Comparison of ENCODE assay signal across 12 mouse cellular contexts in the genomic region with DNA sequence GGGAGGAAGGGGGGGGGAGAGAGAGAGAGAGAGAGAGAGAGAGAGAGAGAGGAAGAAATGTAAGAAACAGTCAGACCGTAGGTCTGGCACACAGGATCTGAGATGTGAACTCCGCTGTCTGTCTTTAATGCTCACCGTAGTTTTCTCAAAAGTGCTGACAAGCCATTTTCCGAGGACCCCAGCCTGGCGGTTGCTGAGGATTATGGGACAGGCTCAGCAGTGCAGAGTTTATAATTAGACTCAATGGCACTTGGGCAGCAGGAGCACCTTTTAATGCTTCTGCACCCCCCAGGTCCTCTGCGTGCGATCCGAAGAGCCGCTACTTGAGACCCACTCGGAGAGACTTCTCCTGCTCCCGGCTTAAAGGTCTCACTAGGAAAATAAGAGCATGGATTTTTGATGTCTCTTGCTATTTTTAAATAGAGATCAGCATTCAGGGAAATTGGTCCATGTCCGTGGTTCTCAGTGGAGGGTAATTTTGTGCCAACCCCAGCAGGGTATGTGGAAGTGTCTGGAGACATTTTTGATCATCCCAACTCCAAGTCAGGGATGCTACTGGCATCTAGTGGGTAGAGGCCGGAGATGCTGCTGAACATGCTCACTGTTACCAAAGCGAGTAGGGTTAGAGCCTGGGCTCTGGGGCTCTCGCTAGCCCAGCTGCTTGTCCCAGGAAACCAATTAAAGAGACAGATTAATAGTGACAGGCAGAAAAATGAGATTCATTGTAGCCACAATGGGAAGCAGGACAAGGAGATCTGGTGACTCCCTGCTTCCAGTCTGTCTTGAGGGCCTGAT.
A peak's percentile ranks its signal among the peaks of the same experiment; 100 is the strongest.
DNase-seq lines count a peak whose midpoint lies in the region; ATAC-seq and TF ChIP-seq lines count a peak whose summit lies in the region.
"Had no signal": no experiment of that assay in that cellular context is flagged by ENCODE, and none has a peak within 500 bp of the region (broad histone marks: within the 10 kb centered on the region; RNA-seq: fewer than 3 reads in every experiment).

No protein-coding gene starts in this region.

- WGBS in forebrain, embryonic 14.5 days, result 71% methylated on average over 15 of the region's 15 CpGs
- 82% methylated on average over 15 of the region's 15 CpGs for WGBS in forebrain, embryonic 10.5 days
- 74% methylated on average over 15 of the region's 15 CpGs for WGBS in hindbrain, embryonic 11.5 days
- WGBS in midbrain, postnatal 0 days, result 31% methylated on average over 15 of the region's 15 CpGs

- peaks cover 20% of the 10 kb centered on the region for H3K4me1 ChIP-seq in forebrain, embryonic 14.5 days (ENCODE audit: control insufficient read depth, insufficient read depth, low read length)
- peaks cover 23% of the 10 kb centered on the region for H3K4me1 ChIP-seq in forebrain, embryonic 10.5 days
- no peaks in the 10 kb centered on the region; the same call in 1 of the 2 replicates for H3K4me1 ChIP-seq in hindbrain, embryonic 11.5 days (replicated peaks; ENCODE audit: control insufficient read depth, insufficient read depth, low read length)
- H3K4me1 ChIP-seq in midbrain, postnatal 0 days (ENCODE audit: insufficient read depth, low read length), result peaks cover 12% of the 10 kb centered on the region; the same call in 1 of the 2 replicates

- H3K27ac ChIP-seq in forebrain, embryonic 14.5 days (ENCODE audit: low read depth, low read length), result no peak overlapping the region
- no peak overlapping the region for H3K27ac ChIP-seq in forebrain, embryonic 10.5 days
- H3K27ac ChIP-seq in hindbrain, embryonic 11.5 days (ENCODE audit: low read depth, low read length), result 0 out of 2 replicates have a peak overlapping the region, but pooled peaks have one; percentile 67
- no peak overlapping the region for H3K27ac ChIP-seq in midbrain, postnatal 0 days (ENCODE audit: low read depth, low read length)
- H3K27ac ChIP-seq: neural tube, embryonic 12.5 days had no signal

- H3K9ac ChIP-seq in forebrain, embryonic 14.5 days (ENCODE audit: low read length), result no peak overlapping the region
- no peak overlapping the region for H3K9ac ChIP-seq in hindbrain, embryonic 11.5 days (ENCODE audit: low read depth, low read length)
- no peak overlapping the region for H3K9ac ChIP-seq in midbrain, postnatal 0 days (replicated peaks; ENCODE audit: low read length, poor library complexity, severe bottlenecking)
- H3K9ac ChIP-seq: neural tube, embryonic 12.5 days had no signal

- no peaks in the 10 kb centered on the region for H3K9me3 ChIP-seq in forebrain, embryonic 14.5 days (replicated peaks; ENCODE audit: control insufficient read depth, low read length)
- no peaks in the 10 kb centered on the region for H3K9me3 ChIP-seq in forebrain, embryonic 10.5 days
- no peaks in the 10 kb centered on the region for H3K9me3 ChIP-seq in hindbrain, embryonic 11.5 days (ENCODE audit: control insufficient read depth, low read length)
- no peaks in the 10 kb centered on the region for H3K9me3 ChIP-seq in midbrain, postnatal 0 days (ENCODE audit: low read length)
- H3K9me3 ChIP-seq: neural tube, embryonic 12.5 days had no signal

- peak; percentile 42 for DNase-seq in forebrain, embryonic 14.5 days (ENCODE audit: low spot score)
- no peak for DNase-seq in forebrain, embryonic 10.5 days (ENCODE audit: extremely low spot score, low spot score)
- DNase-seq in layer of hippocampus, postnatal 14 days (ENCODE audit: low spot score in 2 of 2), result peak; percentile 57 to 73
- DNase-seq in layer of hippocampus, adult 8-10 months (ENCODE audit: low spot score in 2 of 2), result no peak
- peak; percentile 30 for DNase-seq in hindbrain, embryonic 11.5 days (ENCODE audit: low spot score)
- peak; percentile 75 for DNase-seq in midbrain, postnatal 0 days (ENCODE audit: low spot score)
- DNase-seq in spleen, adult 18-20 months, result no peak
- no peak for DNase-seq in embryo, embryonic 10.5 days (ENCODE audit: low spot score)
- DNase-seq: kidney, postnatal 25 days; liver; thymus, postnatal 36 days had no signal

- no peaks in the 10 kb centered on the region for H3K27me3 ChIP-seq in forebrain, embryonic 14.5 days (replicated peaks; ENCODE audit: control insufficient read depth, insufficient read depth, low read length)
- no peaks in the 10 kb centered on the region for H3K27me3 ChIP-seq in forebrain, embryonic 10.5 days (ENCODE audit: poor library complexity, severe bottlenecking)
- no peaks in the 10 kb centered on the region for H3K27me3 ChIP-seq in hindbrain, embryonic 11.5 days (ENCODE audit: control insufficient read depth, insufficient read depth, low read length)
- no peaks in the 10 kb centered on the region for H3K27me3 ChIP-seq in midbrain, postnatal 0 days (ENCODE audit: insufficient read depth, low read length)
- H3K27me3 ChIP-seq: neural tube, embryonic 12.5 days had no signal

- no peaks in the 10 kb centered on the region for H3K36me3 ChIP-seq in forebrain, embryonic 14.5 days (ENCODE audit: control insufficient read depth, insufficient read depth, low read length)
- H3K36me3 ChIP-seq in forebrain, embryonic 10.5 days (replicated peaks), result no peaks in the 10 kb centered on the region
- H3K36me3 ChIP-seq in hindbrain, embryonic 11.5 days (ENCODE audit: control insufficient read depth, insufficient read depth, low read length), result no peaks in the 10 kb centered on the region
- no peaks in the 10 kb centered on the region for H3K36me3 ChIP-seq in midbrain, postnatal 0 days (ENCODE audit: insufficient read depth, low read length)
- H3K36me3 ChIP-seq: neural tube, embryonic 12.5 days had no signal

- TF ChIP-seq CTCF in midbrain, postnatal 0 days (IDR thresholded peaks at IDR 0.05), result peak; percentile 78

- ATAC-seq in forebrain, embryonic 14.5 days, result no peak
- peak; percentile 63; the same call in 1 of the 2 replicates for ATAC-seq in hindbrain, embryonic 11.5 days (ENCODE audit: low FRiP score)
- no peak for ATAC-seq in midbrain, postnatal 0 days (ENCODE audit: low FRiP score)

- H3K4me3 ChIP-seq in forebrain, embryonic 14.5 days (ENCODE audit: low read depth, low read length), result no peak overlapping the region
- no peak overlapping the region for H3K4me3 ChIP-seq in forebrain, embryonic 10.5 days
- H3K4me3 ChIP-seq in hindbrain, embryonic 11.5 days (ENCODE audit: low read depth, low read length), result no peak overlapping the region
- H3K4me3 ChIP-seq in midbrain, postnatal 0 days (ENCODE audit: low read depth, low read length), result no peak overlapping the region
- H3K4me3 ChIP-seq: neural tube, embryonic 12.5 days had no signal

- no peak overlapping the region for H3K4me2 ChIP-seq in forebrain, embryonic 14.5 days (ENCODE audit: low read length)
- no peak overlapping the region for H3K4me2 ChIP-seq in hindbrain, embryonic 11.5 days (replicated peaks; ENCODE audit: low read depth, low read length)
- H3K4me2 ChIP-seq in midbrain, postnatal 0 days (ENCODE audit: low read depth, low read length, poor library complexity, severe bottlenecking), result no peak overlapping the region
- H3K4me2 ChIP-seq: neural tube, embryonic 12.5 days had no signal

Comparison
In these comparisons a context has a peak if more than half of its experiments do, and no peak if none do; other contexts are left out.
1. DNase-seq: peak in forebrain, embryonic 14.5 days (single experiment), layer of hippocampus, postnatal 14 days (2 of 2), hindbrain, embryonic 11.5 days (single experiment) and midbrain, postnatal 0 days (single experiment); none in forebrain, embryonic 10.5 days (single experiment), layer of hippocampus, adult 8-10 months (0 of 2), spleen, adult 18-20 months (0 of 2) and embryo, embryonic 10.5 days (single experiment).